Mouse (Mus musculus) bone marrow macrophage, adult 2 months (primary cell): ENCODE measurements around the gene Lrrc8b. TPM values are rescaled to one million over a fixed set of nuclear protein-coding genes. Genes with fewer than 3 reads are reported as not detected.

Source experiments
- H3K27ac ChIP-seq: 2 replicates; pipeline ENCODE4 v1.5.1; 2012; ENCODE audit warnings: low read depth, low read length; ENCODE audit not compliant: insufficient read depth
- H3K4me1 ChIP-seq: 2 replicates; pipeline ENCODE4 v1.6.1; 2012; ENCODE audit warnings: low read length; ENCODE audit not compliant: control insufficient read depth, insufficient read depth
- H3K4me3 ChIP-seq: 2 replicates; pipeline ENCODE4 v1.5.1; 2012; ENCODE audit warnings: mild to moderate bottlenecking, low read length, moderate library complexity; ENCODE audit not compliant: insufficient read depth
- CTCF ChIP-seq: IDR thresholded peaks from 2 replicates; pipeline ENCODE4 v1.5.1; 2012; ENCODE audit warnings: low read depth, mild to moderate bottlenecking, low read length, moderate library complexity
- POLR2A ChIP-seq: IDR thresholded peaks from 2 replicates; pipeline ENCODE4 v1.6.1; 2012; ENCODE audit warnings: mild to moderate bottlenecking, low read depth, low read length, borderline replicate concordance
- polyA plus RNA-seq: library from polyadenylated mRNA; stranded (reverse); fragments of >200 nt; gene quantifications from 2 replicates; pipeline ENCODE4 v1.2.4, GENCODE M21; 2012; ENCODE audit not compliant: missing spikeins, insufficient read depth, insufficient read length

The Lrrc8b gene
- polyA plus RNA-seq, 1 experiment: 6.5 TPM

- peaks cover 7% of the 10 kb centered on the region for H3K4me1 ChIP-seq
- TF ChIP-seq POLR2A (no peak), CTCF (no peak)
- no peak overlapping the region for H3K27ac ChIP-seq
- H3K4me3 ChIP-seq: no peak overlapping the region
Measured at GRCm38 (mm10) chr5:105515532-105515931, 100.0 kb downstream of the Lrrc8b start.

GRCm38 (mm10) chr5:105516290-105516689, 100.7 kb downstream of the Lrrc8b start:
- Histone ChIP-seq H3K27ac (no peak overlapping the region), H3K4me3 (no peak overlapping the region), H3K4me1 (peaks cover 8% of the 10 kb centered on the region)
- TF ChIP-seq POLR2A: no peak
- TF ChIP-seq CTCF: no peak

- Histone ChIP-seq H3K4me3 (peak overlapping the region; percentile 69; the same call in 1 of the 2 replicates), H3K4me1 (peaks cover 8% of the 10 kb centered on the region), H3K27ac (no peak overlapping the region)
- TF ChIP-seq CTCF: no peak
- no peak for TF ChIP-seq POLR2A
Measured at GRCm38 (mm10) chr5:105517992-105518625, 102.5 kb downstream of the Lrrc8b start.

GRCm38 (mm10) chr5:105518626-105519095, 103.1 kb downstream of the Lrrc8b start:
- H3K27ac ChIP-seq: peak overlapping the region; percentile 36
- peaks cover 8% of the 10 kb centered on the region for H3K4me1 ChIP-seq
- H3K4me3 ChIP-seq: peak overlapping the region; percentile 69
- no peak for TF ChIP-seq POLR2A
- TF ChIP-seq CTCF: no peak

GRCm38 (mm10) chr5:105519096-105519975, 103.8 kb downstream of the Lrrc8b start, which contains the start of gene Lrrc8c:
Gene Lrrc8c, plus strand, starts transcription at chr5:105519388.
- TF ChIP-seq CTCF: no peak
- no peak; the same call in 1 of the 2 replicates for TF ChIP-seq POLR2A
- H3K4me3 ChIP-seq: peak within 1 kb of the TSS; percentile 69
- H3K4me1 ChIP-seq: peaks cover 8% of the 10 kb centered on the region
- peak within 1 kb of the TSS; percentile 36 for H3K27ac ChIP-seq

- TF ChIP-seq CTCF (no peak), POLR2A (no peak)
- Histone ChIP-seq H3K27ac (no peak overlapping the region), H3K4me1 (peaks cover 8% of the 10 kb centered on the region), H3K4me3 (peak overlapping the region; percentile 69)
Measured at GRCm38 (mm10) chr5:105519976-105520300, 104.4 kb downstream of the Lrrc8b start.

GRCm38 (mm10) chr5:105520442-105520965, 104.9 kb downstream of the Lrrc8b start:
- Histone ChIP-seq H3K4me1 (peaks cover 3% of the 10 kb centered on the region), H3K4me3 (no peak overlapping the region), H3K27ac (no peak overlapping the region)
- no peak for TF ChIP-seq CTCF
- TF ChIP-seq POLR2A: no peak

- Histone ChIP-seq H3K4me1 (peaks cover 2% of the 10 kb centered on the region), H3K27ac (no peak overlapping the region), H3K4me3 (no peak overlapping the region)
- TF ChIP-seq POLR2A: no peak
- TF ChIP-seq CTCF: no peak
Measured at GRCm38 (mm10) chr5:105523452-105523851, 107.9 kb downstream of the Lrrc8b start.

- TF ChIP-seq POLR2A (no peak), CTCF (no peak)
- Histone ChIP-seq H3K4me3 (no peak overlapping the region), H3K27ac (no peak overlapping the region), H3K4me1 (peaks cover 2% of the 10 kb centered on the region)
Measured at GRCm38 (mm10) chr5:105525004-105525403, 109.4 kb downstream of the Lrrc8b start.

- Histone ChIP-seq H3K4me1 (peaks cover 5% of the 10 kb centered on the region; the same call in 1 of the 2 replicates), H3K4me3 (no peak overlapping the region), H3K27ac (no peak overlapping the region)
- TF ChIP-seq POLR2A: no peak
- TF ChIP-seq CTCF: no peak
Measured at GRCm38 (mm10) chr5:105526107-105526645, 110.6 kb downstream of the Lrrc8b start.
